Mouse (Mus musculus) forebrain, embryonic 10.5 days (tissue): ENCODE results near the gene Map3k13. TPM values are rescaled to one million over a fixed set of nuclear protein-coding genes. Genes with fewer than 3 reads are reported as not detected.
"Not testable (repeated sequence)": the region's sequence is repeated elsewhere in the genome, so short reads cannot be mapped to it uniquely, and the experiment has no call there.

Experiments used
- DNase-seq: peaks from one replicate; pipeline ENCODE4 v3.0.0-alpha.2; 2017; ENCODE audit warnings: low spot score; ENCODE audit errors: extremely low spot score
- H3K27ac ChIP-seq: fragments of 300-500 bp; sonication (generic); 2 replicates; pipeline ENCODE4 v1.5.1; 2016; ENCODE audit warnings: mild to moderate bottlenecking
- H3K27me3 ChIP-seq: fragments of 300-500 bp; sonication (generic); 2 replicates; pipeline ENCODE4 v1.6.1; 2016; ENCODE audit warnings: mild to moderate bottlenecking; ENCODE audit not compliant: poor library complexity, severe bottlenecking
- H3K36me3 ChIP-seq: fragments of 300-500 bp; sonication (generic); replicated peaks from 2 replicates; pipeline ENCODE4 v1.6.1; 2016; ENCODE audit warnings: mild to moderate bottlenecking, moderate library complexity
- H3K4me1 ChIP-seq: fragments of 300-500 bp; sonication (generic); 2 replicates; pipeline ENCODE4 v1.6.1; 2016
- H3K4me3 ChIP-seq: fragments of 300-500 bp; sonication (generic); 2 replicates; pipeline ENCODE4 v1.5.1; 2016; ENCODE audit warnings: mild to moderate bottlenecking, moderate library complexity
- H3K9me3 ChIP-seq: fragments of 300-500 bp; sonication (generic); 2 replicates; pipeline ENCODE4 v1.6.1; 2016; ENCODE audit warnings: mild to moderate bottlenecking, moderate library complexity
- WGBS: fragments of 180-500 bp; shearing (Covaris S2); methylation state at CpG from one replicate; pipeline ENCODE4 v1.1.7; 2016; 5-methylcytosine and 5-hydroxymethylcytosine counted together
- polyA plus RNA-seq: library from polyadenylated mRNA; unstranded; fragments of >200 nt; fragmentation: Nextera tagmentation; extraction: Ambion mirVana; gene quantifications from 2 replicates; pipeline ENCODE4 v1.2.1, GENCODE M21; 2016

The Map3k13 gene
- polyA plus RNA-seq, 1 experiment from 2014 or later = 1.7 TPM

GRCm38 (mm10) chr16:21901286-21901685, 107.1 kb downstream of the Map3k13 start:
- no peak for DNase-seq
- no peaks in the 10 kb centered on the region for H3K4me1 ChIP-seq
- WGBS = 82% methylated on average over 5 of the region's 5 CpGs
- no peaks in the 10 kb centered on the region for H3K27me3 ChIP-seq
- H3K27ac ChIP-seq = no peak overlapping the region
- no peaks in the 10 kb centered on the region for H3K9me3 ChIP-seq
- H3K4me3 ChIP-seq = no peak overlapping the region
- 0 out of 2 replicates have a peak, but pooled peaks cover 2% of the 10 kb centered on the region for H3K36me3 ChIP-seq

- whole genome bisulfite sequencing = 90% methylated on average over 10 of the region's 10 CpGs
- H3K4me3 ChIP-seq = no peak overlapping the region
- no peaks in the 10 kb centered on the region for H3K9me3 ChIP-seq
- 0 out of 2 replicates have a peak, but pooled peaks cover 8% of the 10 kb centered on the region for H3K36me3 ChIP-seq
- no peak overlapping the region for H3K27ac ChIP-seq
- no peak for DNase-seq
- H3K27me3 ChIP-seq = no peaks in the 10 kb centered on the region
- peaks cover 14% of the 10 kb centered on the region for H3K4me1 ChIP-seq
Observed at GRCm38 (mm10) chr16:21904636-21905035, 110.5 kb downstream of the Map3k13 start.

GRCm38 (mm10) chr16:21905996-21906395, 111.8 kb downstream of the Map3k13 start:
- WGBS = 95% methylated on average over 7 of the region's 7 CpGs
- H3K4me3 ChIP-seq = no peak overlapping the region
- H3K27me3 ChIP-seq = no peaks in the 10 kb centered on the region
- peaks cover 17% of the 10 kb centered on the region; the same call in 1 of the 2 replicates for H3K36me3 ChIP-seq
- peaks cover 14% of the 10 kb centered on the region for H3K4me1 ChIP-seq
- no peak overlapping the region for H3K27ac ChIP-seq
- no peaks in the 10 kb centered on the region for H3K9me3 ChIP-seq
- DNase-seq = no peak

- WGBS = 89% methylated on average over 6 of the region's 6 CpGs
- H3K4me1 ChIP-seq = peaks cover 14% of the 10 kb centered on the region
- no peaks in the 10 kb centered on the region for H3K9me3 ChIP-seq
- DNase-seq = no peak
- H3K27me3 ChIP-seq = no peaks in the 10 kb centered on the region
- H3K4me3 ChIP-seq = no peak overlapping the region
- H3K27ac ChIP-seq = no peak overlapping the region
- H3K36me3 ChIP-seq = peaks cover 21% of the 10 kb centered on the region; the same call in 1 of the 2 replicates
Observed at GRCm38 (mm10) chr16:21906902-21907301, 112.8 kb downstream of the Map3k13 start.

- not testable (repeated sequence) for H3K27ac ChIP-seq, H3K27me3 ChIP-seq, DNase-seq, H3K9me3 ChIP-seq
- Histone ChIP-seq H3K4me3 (peak overlapping the region; percentile 32; the same call in 1 of the 2 replicates), H3K36me3 (peaks cover 26% of the 10 kb centered on the region; the same call in 1 of the 2 replicates), H3K4me1 (peaks cover 14% of the 10 kb centered on the region)
- 24% methylated on average over 6 of the region's 8 CpGs for WGBS
Observed at GRCm38 (mm10) chr16:21908906-21909305, 114.8 kb downstream of the Map3k13 start.

GRCm38 (mm10) chr16:21913347-21913746, 119.2 kb downstream of the Map3k13 start:
- DNase-seq = no peak
- Histone ChIP-seq H3K4me1 (peaks cover 8% of the 10 kb centered on the region), H3K4me3 (no peak overlapping the region), H3K9me3 (no peaks in the 10 kb centered on the region), H3K36me3 (peaks cover 36% of the 10 kb centered on the region), H3K27ac (no peak overlapping the region), H3K27me3 (no peaks in the 10 kb centered on the region)
- 95% methylated on average over 6 of the region's 6 CpGs for WGBS

GRCm38 (mm10) chr16:21916681-21917080, 122.5 kb downstream of the Map3k13 start:
- H3K36me3 ChIP-seq = peaks cover 27% of the 10 kb centered on the region
- no peaks in the 10 kb centered on the region for H3K4me1 ChIP-seq
- no peaks in the 10 kb centered on the region for H3K9me3 ChIP-seq
- no peak overlapping the region for H3K27ac ChIP-seq
- no peak overlapping the region for H3K4me3 ChIP-seq
- WGBS = 71% methylated on average over 7 of the region's 7 CpGs
- H3K27me3 ChIP-seq = no peaks in the 10 kb centered on the region
- DNase-seq = no peak

- H3K27me3 ChIP-seq = no peaks in the 10 kb centered on the region
- H3K36me3 ChIP-seq = peaks cover 39% of the 10 kb centered on the region
- H3K4me1 ChIP-seq = no peaks in the 10 kb centered on the region
- no peak for DNase-seq
- H3K4me3 ChIP-seq = no peak overlapping the region
- WGBS = 78% methylated on average over 13 of the region's 13 CpGs
- no peak overlapping the region for H3K27ac ChIP-seq
- H3K9me3 ChIP-seq = no peaks in the 10 kb centered on the region
Observed at GRCm38 (mm10) chr16:21928471-21928870, 134.3 kb downstream of the Map3k13 start.

GRCm38 (mm10) chr16:21946761-21947715, 152.9 kb downstream of the Map3k13 start, which contains the start of gene Tmem41a:
Tmem41a (minus strand) TSS chr16:21947552.
- Histone ChIP-seq H3K27me3 (0 out of 2 replicates have a peak, but pooled peaks cover 8% of the 10 kb centered on the region), H3K36me3 (peaks cover 8% of the 10 kb centered on the region), H3K4me3 (peak within 1 kb of the TSS; percentile 82), H3K9me3 (no peaks in the 10 kb centered on the region), H3K27ac (peak within 1 kb of the TSS; percentile 90), H3K4me1 (peaks cover 23% of the 10 kb centered on the region)
- 2% methylated on average over 63 of the region's 63 CpGs for WGBS
- peak; percentile 83 for DNase-seq

- Histone ChIP-seq H3K4me1 (no peaks in the 10 kb centered on the region), H3K27me3 (no peaks in the 10 kb centered on the region), H3K36me3 (no peaks in the 10 kb centered on the region), H3K27ac (no peak overlapping the region), H3K9me3 (no peaks in the 10 kb centered on the region), H3K4me3 (no peak overlapping the region)
- no peak for DNase-seq
- 84% methylated on average over 12 of the region's 12 CpGs for WGBS
Observed at GRCm38 (mm10) chr16:21955591-21955990, 161.4 kb downstream of the Map3k13 start.

- Histone ChIP-seq H3K4me3 (no peak overlapping the region), H3K27ac (no peak overlapping the region), H3K9me3 (no peaks in the 10 kb centered on the region; the same call in 1 of the 2 replicates), H3K27me3 (no peaks in the 10 kb centered on the region), H3K36me3 (no peaks in the 10 kb centered on the region), H3K4me1 (no peaks in the 10 kb centered on the region)
- 86% methylated on average over 3 of the region's 3 CpGs for WGBS
- no peak for DNase-seq
Observed at GRCm38 (mm10) chr16:21965576-21965975, 171.4 kb downstream of the Map3k13 start.

GRCm38 (mm10) chr16:21969874-21970273, 175.7 kb downstream of the Map3k13 start:
- no peaks in the 10 kb centered on the region; the same call in 1 of the 2 replicates for H3K9me3 ChIP-seq
- WGBS = 78% methylated on average over 5 of the region's 5 CpGs

GRCm38 (mm10) chr16:21970536-21970935, 176.4 kb downstream of the Map3k13 start:
- Histone ChIP-seq H3K36me3 (no peaks in the 10 kb centered on the region), H3K9me3 (no peaks in the 10 kb centered on the region; the same call in 1 of the 2 replicates), H3K4me1 (peaks cover 9% of the 10 kb centered on the region), H3K4me3 (no peak overlapping the region), H3K27me3 (peaks cover 6% of the 10 kb centered on the region), H3K27ac (no peak overlapping the region)
- DNase-seq = no peak
- WGBS = 87% methylated on average over 6 of the region's 6 CpGs

More at GRCm38 (mm10) chr16:21969874-21970273, 175.7 kb downstream of the Map3k13 start:
- no peak for DNase-seq
- H3K36me3 ChIP-seq = no peaks in the 10 kb centered on the region
- H3K27me3 ChIP-seq = no peaks in the 10 kb centered on the region
- H3K4me1 ChIP-seq = peaks cover 9% of the 10 kb centered on the region
- H3K4me3 ChIP-seq = no peak overlapping the region
- H3K27ac ChIP-seq = no peak overlapping the region
